Mouse (Mus musculus): ENCODE measurements around the gene Baz1b.

Gene Baz1b

DNA sequence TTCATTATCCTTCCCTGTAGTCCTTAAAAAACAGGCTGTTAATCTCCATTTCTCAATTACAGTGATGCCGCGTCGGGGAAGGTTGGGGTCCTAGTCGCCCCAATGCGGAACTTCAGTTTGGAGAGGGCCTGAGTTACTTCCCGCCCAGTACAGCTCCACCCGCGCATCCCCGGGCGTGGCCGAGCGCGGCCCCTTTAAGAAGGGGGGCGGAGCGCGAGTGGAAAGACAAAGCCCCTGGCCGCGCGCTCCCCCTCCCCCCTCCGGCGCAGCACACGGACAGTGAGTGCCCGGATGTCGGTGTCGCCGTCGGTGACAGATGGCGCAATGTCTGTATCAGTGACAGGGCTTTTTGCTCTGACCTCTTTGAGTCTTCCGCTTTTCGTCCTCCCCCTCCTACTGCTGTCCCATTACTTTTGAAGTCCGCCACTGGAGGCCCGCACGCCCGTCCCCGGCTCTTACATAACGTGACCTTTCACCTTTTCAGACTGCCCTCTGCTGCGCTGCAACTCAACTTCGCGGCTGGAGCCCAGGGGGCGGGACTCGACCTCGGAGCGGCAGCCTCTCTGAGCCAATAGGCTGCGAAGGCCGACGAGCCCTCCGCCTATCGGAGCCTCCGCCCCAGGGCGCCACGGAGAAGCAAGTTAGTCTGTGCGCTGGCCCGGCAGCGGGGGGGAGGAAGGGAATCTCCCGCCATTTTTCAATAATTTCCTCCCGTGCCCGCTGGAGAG is at the start of gene Baz1b:
Baz1b (plus strand) TSS at position 644 of the 728 bp plus-strand sequence.
- DNase-seq (ENCODE audit: low spot score in 2 of 2), result peak; percentile 92 to 98

DNA sequence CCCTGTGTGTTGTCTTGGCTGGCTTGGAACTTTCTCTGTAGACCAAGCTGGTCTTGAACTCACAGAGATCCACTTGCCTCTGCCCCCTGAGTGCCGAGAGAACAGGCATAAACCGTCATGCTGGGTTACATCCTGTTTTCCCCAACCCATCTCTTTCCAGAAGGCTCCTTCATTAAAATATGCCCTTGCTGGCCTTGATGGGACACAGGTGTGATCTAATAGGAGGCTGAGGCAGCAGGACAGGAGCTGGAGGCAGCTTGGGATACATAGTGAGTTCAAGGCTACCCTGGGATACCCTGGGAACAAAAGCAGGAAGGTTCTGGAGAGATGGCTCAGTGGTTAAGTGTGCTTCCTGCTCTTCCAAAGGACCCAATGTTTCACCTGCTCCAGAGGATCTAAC is 47.2 kb upstream of the Baz1b start:
- no peak for DNase-seq (ENCODE audit: low spot score in 2 of 2)

DNA sequence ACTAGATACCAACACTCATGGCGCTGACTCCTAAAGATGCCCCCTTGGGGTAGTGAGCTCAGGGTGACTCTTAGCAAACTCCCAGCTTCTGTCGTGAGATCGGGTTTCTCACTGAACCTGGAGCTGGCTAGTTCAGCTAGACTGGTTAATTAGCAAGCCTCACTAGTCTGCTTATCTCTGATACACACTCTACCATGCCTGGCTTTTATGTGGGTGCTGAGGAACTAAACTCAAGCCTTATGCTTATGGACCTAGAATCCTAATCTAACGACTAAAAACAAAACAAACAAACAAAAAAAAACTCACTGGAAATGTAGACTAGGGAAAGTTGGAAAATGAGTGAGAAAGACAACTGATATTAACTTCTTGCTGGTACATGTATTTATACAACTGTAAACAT is 42.6 kb upstream of the Baz1b start:
- DNase-seq (ENCODE audit: low spot score in 2 of 2), result no peak

DNA sequence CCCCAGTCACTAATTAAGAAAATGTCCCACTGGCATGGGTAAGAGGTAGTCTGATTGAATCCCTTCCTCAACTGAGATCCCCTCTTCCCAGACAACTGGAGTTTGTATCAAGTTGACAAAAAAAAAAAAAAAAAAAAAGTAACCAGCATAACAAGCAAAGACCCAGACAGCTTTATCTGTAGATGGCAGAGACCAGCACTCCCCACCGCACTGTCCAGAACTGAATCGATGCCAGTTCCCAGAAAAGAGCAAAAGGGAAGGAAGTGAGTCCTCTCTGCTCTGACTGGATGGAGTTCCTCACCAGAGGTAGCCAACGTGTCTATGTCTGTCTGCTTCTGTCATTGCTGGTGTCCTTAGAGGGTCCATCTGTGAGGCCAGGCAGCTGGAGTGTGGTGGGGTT is 41.5 kb upstream of the Baz1b start:
- no peak for DNase-seq (ENCODE audit: low spot score in 2 of 2)

DNA sequence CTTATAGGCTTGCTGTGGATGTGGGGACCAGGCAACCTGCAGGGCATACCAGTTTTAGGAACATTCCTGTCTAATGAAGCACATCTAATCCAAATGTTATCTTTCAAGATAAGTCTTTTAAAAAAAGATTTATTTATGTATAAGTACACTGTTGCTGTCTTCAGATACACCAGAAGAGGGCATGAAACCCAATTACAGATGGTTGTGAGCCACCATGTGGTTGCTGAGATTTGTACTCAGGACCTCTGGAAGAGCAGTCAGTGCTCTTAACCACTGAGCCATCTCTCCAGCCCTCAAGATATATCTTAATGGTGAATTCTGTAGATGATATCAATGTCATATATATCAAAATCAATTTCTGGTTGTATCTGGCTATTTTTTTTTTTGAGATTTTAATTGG is 41.1 kb upstream of the Baz1b start:
- no peak for DNase-seq (ENCODE audit: low spot score in 2 of 2)

DNA sequence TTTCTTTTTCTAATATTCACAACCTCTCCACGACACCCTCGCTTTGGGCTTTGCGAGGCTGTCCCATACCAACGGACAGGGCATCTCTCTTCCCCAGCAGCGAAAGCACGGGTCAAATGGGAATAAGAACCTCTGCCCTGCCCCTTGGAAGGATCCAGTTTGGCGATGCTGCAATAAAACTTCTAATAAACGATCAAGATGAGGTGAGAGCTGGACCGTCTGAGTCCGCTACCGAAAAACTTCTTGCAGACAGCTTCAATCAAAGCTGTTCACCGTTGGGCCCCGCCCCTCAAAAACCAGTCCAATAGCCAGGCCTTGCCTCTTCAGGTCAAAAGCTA is 38.4 kb upstream of the Baz1b start:
- DNase-seq (ENCODE audit: low spot score in 2 of 2), result peak in 1 of 2 experiments; percentile 94

DNA sequence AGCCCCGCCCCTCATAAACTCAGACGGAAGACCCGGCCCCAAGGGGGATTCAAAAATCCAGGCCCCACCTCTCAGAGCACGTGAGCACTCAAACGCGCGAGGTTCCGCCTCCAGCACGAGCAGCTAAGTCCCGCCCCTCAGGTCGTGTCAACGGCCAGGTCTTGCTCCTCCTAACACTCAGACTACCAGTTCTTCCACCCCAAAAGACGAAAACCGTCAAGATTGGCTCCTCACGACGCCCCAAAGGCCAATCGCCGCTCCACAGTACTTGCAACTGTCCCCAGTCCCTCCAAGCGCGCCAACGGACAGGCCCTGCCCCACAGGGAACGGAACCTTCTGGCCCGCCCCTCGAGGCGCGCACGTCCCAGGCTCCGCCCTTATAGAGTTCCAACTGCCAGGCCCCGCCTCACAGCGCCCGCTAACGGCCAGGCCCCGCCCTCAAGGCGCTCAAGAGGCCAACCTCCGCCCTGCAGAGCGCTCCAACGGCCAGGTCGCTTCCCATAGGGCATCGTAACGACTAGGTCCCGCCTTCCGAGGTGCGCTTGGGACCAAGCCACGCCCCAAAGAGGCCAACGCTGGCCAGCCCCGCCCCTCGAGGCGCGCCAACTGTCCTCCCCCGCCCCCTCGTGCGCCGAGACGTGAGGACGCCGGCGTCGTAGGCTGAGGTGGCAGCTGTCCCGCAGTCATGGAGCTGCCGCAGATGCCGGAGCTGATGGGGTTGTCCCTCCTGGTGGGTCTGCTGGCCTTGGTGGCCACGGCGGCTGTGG is 37.8 kb upstream of the Baz1b start, which contains the start of gene Tbl2:
Tbl2 (plus strand) TSS at position 605 of the 767 bp plus-strand sequence.
- peak; percentile 98 to 99 for DNase-seq (ENCODE audit: low spot score in 2 of 2)

DNA sequence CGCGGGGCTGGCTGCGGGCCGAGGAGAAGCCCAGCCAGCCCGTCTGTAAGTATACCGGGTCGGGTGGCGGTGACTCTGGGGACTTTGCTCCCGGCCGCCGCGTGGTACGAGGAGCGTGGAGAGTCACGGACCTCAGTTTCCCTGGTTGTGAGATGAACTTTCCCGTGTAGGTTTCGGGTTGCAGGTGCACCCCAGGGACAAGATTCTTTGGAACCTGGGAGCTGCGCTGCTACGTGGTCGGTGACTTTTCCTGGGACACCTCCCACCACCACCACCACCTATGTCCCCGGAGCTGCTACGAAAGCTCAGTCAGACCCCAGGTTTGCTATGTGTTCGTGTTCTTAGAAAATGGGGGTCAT is 37.3 kb upstream of the Baz1b start:
- no peak for DNase-seq (ENCODE audit: low spot score in 2 of 2)

DNA sequence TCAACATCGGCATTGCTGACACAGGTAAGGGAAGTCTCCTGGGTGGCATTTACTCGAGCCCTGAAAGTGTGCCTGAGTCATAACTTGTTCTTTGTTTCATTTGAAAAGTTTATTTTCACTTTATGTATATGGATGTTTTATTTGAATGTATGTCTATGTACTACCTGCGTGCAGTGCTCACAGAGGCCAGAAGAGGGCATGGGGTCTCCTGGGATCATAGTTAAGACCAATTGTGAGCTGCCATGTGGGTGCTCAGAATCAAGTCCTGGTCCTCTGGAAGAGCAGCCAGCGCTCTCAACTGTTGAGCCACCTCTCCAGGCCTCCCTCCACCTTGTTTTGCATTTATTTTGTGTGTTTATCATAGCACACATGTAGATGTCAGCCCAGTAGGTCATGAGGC is 30.6 kb upstream of the Baz1b start:
- DNase-seq (ENCODE audit: low spot score in 2 of 2), result no peak

DNA sequence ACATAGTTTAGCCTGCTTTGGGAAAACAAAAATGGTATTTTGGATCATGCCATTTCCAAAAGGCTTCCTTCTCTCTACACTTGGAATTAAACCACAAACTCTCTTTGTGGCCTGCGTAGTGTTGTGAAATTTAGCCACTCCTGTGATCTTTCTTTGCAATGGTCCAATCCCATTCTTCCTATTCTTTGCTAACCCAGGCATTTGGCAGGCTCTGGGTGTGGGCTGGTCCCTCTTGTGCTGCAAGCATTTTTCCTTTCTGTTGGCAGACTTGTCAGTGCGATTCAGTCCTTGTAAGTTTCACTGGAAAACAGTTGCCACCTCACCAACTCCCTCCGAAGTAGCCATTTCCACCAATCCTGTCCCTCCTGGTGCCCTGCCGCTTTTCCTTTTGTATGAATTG is 25.8 kb upstream of the Baz1b start:
- DNase-seq (ENCODE audit: low spot score in 2 of 2), result no peak

DNA sequence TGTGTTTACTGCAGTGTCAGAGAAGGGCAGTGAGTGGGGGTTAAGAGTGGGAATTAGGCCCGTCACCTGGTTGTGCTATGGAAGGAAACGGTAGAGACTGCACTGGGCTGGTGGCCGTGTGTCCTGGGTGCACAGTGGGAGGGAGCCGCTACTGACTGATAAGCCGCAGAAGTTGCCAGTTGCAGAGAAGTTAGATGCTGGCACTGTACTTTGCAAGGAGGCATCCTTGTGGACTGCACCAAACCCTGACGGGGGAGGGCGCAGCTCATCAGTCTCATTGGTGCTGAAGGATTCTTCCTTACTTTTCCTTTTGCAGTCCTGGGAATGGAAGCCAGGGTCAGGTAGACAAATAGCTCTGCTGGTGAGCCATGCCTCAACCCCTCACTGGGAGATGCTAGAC is 25.4 kb upstream of the Baz1b start:
- no peak for DNase-seq (ENCODE audit: low spot score in 2 of 2)

DNA sequence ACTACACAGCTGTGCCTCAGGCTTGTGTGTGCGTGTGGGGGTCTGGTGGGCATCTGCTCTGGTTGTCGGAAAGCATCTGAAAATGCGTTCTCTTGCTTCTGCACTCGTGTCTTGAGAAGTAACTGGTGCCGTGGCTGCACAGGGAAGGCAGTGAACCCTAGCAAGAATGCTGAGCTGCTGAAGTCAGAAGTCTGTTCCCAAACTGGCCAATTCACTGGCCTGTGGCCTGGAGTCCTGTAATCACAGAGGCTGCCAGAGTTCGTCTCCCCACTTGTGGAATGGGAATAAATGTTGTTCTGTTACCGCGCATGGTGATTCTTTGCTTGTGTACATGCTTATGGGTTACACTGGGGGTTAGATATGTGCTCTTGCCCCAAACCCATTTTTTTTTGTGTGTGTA is 24.7 kb upstream of the Baz1b start:
- no peak for DNase-seq (ENCODE audit: low spot score in 2 of 2)

DNA sequence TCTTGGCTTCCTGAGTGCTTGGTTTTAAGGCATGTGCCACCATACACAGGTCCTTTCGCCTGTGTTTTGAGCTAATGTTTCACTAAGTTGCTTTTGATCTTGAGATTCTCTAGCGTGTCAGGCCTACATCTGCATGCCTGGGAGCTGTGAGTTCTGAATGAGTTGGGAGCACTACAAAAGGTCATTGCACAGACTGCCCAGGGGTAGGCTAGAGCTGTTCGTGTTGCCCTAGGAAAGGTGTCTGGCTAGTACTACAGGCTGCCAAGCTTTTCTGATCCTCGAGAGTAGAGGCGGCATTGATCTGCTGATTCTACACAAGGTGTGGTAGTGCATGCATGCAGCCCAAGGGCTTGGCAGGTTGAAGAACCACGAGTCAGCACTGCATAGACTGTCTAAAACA is 24.2 kb upstream of the Baz1b start:
- DNase-seq (ENCODE audit: low spot score in 2 of 2), result no peak

DNA sequence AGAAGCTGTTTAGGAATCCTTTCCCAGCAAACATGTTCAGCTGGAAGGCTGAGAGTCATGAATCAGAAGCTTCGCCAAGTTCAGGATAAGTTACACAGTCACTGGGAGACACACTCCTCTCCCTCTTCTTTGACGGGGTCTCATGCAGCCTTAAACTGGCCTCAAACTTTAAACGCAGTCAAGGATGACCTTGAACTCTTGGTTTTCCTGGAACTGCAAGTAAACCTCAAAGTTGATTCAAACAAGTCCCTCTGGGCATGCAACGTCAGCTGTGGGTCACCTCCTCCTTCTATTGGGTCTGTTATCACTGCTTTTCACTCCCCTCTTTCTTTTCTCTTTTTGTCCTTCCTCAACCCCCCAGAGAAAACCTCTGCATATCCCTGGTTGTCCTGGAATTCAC is 20.2 kb upstream of the Baz1b start:
- DNase-seq (ENCODE audit: low spot score in 2 of 2), result no peak

DNA sequence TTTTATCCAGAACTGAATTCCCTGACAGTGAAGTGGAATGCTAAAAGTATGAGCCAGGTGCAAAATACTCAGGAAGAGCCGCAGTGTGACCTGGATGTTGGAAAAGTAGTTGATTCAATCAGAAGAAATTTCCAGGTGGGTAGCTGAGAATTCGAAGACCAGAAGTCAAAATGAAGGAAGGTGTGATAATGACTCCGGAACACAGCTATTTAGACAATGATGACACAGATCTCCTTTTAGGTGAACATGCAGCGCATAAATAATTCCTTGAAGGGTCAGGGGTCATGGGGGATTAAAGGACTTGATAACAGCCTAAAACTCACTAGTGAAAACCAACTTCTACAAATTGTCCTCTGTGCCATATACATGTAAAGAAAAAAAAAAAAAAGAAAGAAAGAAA is 19.6 kb upstream of the Baz1b start:
- no peak for DNase-seq (ENCODE audit: low spot score in 2 of 2)

DNA sequence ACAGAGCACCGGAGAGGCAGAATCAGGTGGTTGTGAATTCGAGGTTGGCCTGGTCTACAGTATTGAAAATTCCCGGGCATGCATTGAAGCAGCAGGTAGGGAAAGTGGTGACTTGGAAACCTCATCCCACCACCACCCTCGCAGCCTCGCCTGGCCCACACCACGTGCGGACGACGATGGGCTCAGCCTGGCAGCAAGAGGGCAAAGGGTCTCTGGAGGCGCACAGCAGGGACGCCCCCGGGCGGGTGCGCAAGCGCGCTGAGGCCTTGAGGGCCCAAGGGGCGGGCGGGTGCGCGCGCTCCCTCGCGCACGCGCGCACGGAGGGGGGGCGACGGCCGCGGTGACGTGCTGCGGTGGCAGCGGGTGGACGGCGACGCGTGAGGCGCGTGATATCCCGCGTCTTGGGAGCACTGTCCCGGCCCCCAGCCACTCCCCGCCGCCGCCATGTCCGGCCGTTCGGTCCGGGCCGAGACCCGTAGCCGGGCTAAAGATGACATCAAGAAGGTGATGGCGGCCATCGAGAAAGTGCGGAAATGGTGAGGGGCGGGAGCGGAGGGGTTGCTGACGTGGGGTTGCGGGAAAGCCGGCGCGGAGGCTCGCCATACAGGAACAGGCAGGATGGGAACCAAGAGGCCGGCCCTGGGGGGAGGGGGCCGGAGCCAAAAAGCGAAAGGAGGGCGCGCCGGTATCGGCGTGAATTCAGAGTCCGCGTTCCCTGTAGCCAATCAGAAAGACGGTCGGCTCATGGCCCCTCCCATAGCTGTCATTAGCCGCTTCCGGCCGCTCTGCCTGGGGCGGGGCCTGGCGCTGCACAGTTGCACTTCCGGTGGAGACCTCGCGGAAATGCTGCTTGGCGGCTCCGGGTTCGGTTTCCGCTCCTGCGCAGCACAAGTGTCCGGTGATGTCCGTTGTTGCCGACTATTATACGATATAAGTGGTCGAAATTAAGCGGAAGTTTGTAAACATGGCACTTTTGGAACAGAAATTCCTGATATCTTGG is 18.7 kb upstream of the Baz1b start, which contains the start of gene Bcl7b:
Bcl7b (plus strand) TSS at position 221 of the 1,000 bp plus-strand sequence.
- DNase-seq (ENCODE audit: low spot score in 2 of 2), result peak; percentile 88 to 97

DNA sequence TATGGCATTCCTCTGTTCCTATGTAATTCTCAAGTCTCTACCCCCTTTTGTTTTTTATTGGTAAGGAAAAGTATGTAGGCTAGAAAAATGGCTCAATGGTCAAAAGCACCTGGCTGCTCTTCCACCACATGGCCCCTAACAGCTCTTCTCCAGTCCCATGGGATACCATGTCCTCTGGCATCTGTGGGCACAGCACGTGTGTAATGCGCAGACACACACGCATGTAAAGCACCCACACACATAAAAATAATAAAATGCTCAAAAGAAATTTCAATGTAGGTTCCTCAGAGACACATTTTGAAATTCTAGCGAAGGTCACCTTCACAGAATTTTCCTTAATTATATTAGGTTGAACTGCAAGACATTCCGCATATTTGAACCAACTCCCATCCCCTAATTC is 17.6 kb upstream of the Baz1b start:
- no peak for DNase-seq (ENCODE audit: low spot score in 2 of 2)

DNA sequence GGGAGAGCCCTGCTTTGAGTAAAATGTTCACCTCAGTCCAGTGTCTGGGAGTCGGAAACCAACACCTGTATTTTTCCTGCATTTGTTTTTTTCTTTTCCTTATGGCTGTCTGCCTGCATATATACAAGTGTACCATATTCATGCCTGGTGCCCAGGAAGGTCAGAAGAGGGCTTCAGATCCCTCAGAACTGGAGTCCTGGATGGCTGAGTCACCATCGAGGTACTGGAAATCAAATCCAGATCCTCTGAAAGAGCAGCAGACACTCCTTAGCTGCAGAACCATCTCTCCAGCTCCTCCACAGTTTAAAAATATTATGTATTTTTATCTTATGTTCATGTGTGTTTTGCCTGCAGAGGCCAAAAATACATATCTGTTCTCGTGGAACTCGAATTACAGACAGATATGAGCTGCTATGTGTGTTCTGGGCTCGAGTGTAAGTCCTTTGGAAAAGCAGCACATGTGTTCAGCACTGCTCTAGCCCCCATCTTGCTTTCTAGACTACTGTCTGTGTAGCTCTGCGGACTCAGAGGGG is 15.3 kb upstream of the Baz1b start:
- no peak for DNase-seq (ENCODE audit: low spot score in 2 of 2)

DNA sequence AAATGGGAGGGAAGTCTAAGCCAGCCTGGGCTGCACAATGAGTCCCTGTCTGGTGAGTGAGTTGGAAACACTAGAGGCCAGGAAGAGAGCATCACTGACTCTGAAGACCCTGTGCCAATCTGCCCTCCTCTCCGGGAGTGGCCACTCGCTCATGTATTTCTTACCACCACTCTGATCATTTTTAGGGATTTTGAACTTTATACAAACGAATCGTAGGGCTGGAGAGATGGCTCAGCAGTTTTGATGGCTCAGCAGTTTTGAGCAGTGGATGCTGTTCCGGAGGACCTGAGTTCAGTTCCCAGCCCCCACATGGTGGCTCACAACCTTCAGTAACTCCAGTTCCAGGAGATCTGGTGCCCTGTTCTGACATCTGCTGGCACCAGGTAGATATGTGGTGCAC is 14.1 kb upstream of the Baz1b start:
- DNase-seq (ENCODE audit: low spot score in 2 of 2), result no peak

DNA sequence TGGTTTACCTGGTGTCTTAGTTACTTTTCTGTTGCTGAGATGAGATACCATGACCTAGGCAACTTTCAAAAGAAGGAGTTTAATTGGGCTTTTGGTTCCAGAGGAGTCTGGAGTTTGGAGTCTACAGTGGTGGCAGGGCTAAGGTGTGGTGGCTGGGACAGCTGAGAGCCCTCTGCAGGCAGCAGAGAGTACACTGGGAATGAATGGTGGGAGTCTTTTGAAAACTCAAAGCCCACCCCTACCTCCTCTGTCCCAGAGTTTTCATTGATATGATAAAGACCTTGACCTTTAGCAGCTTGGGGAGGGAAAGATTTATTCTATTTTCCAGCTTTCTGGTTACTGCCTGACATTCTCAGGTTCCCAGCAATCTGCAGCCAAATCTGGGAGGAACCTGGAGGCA is 12.0 kb upstream of the Baz1b start:
- DNase-seq (ENCODE audit: low spot score in 2 of 2), result no peak

DNA sequence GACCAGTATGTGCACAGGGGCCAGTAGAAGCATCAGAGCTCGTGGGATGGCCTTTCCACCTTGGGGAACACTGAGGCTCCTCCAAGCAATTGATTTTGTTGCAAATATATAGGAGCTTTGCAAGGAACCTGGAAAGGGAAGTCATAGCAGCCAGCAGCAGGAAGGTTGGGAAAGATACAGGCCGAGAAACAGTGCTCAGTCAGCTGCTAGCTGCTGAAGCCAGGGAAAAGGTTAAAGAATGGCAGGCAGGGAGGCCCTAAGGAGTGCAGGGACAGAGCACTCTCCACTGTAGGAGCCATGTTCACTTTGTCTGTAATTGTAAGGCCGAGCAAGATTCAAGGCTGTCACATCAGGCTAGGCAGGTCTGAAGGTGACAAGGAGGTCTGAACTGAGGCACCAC is 8.5 kb upstream of the Baz1b start:
- DNase-seq (ENCODE audit: low spot score in 2 of 2), result no peak

DNA sequence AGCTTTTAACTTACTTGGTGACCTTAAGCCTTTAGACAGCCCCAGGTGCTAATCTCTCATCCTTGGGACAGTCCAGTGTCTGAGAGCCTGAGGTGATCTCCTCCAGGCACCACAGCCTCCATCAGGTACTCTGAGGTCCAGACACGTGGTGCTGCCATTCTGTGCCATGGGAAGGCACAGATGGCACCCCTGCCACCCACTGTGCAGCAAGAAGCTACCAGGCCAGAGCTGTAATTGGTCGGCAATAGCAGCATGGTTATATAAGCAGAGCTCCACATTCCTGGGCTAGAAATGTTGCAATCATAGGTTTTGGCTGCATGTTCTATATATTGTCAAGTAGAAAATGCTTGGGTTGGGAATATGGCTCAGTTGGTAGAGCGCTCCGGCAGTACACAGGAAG is 8.1 kb upstream of the Baz1b start:
- no peak for DNase-seq (ENCODE audit: low spot score in 2 of 2)

All from spleen, postnatal 10 days (tissue).